Mouse (Mus musculus) monocyte, adult 2 months (primary cell): ENCODE measurements at regions not wholly inside any gene's neighbourhood (a gene's known extent, or its start where the extent isn't known, plus 50 kb on each side); places are given as distances from the start of the nearest gene placed in this dataset.

ENCODE experiments used
- DNase-seq, 2 experiments: peaks; one replicate each; pipeline ENCODE4 v3.0.0; 2022; ENCODE audit warnings: low spot score in 2 of 2, low read depth in 1 of 2

DNA sequence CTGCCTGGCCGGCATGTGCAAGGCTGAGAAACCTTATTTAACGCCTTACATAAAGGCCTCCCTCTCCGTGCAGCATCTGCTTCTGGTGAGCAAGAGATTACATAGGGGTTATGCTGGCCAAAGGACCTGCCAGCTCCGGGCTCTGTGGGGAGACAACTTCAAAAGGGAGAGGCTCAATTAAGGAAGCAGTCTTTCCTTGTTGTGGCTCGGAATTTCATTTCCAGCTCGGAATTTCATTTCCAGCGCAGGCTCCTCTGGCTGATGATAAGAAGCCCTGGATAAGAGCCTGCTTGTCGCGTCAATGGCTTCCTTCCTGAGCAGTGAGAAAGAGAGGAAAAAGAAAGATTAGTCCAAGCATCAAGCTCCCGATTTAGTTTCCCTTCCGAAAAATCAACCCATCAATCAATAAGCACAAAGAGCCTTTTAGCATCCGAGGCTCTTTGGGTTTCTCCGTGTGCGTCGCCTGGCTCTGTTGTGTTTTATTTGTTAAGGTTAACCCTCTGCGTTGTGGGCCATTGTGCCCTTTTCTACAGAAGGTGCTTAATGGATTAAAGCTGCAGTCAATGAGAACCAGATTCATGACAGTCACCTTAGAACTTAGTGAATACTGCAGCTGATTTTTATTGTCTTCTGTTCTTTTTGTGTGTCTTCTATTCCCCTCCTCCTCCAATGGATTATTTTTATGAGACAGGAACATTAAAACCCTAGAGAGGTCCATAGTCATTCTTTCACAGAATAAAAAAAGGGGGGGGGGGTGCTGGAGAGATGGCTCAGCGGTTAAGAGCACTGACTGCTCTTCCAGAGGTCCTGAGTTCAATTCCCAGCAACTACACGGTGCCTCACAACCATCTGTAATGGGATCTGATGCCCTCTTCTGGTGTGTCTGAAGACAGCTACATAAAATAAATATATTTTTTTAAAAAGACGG is 218.3 kb downstream of the Myo1b start:
- DNase-seq = no peak

DNA sequence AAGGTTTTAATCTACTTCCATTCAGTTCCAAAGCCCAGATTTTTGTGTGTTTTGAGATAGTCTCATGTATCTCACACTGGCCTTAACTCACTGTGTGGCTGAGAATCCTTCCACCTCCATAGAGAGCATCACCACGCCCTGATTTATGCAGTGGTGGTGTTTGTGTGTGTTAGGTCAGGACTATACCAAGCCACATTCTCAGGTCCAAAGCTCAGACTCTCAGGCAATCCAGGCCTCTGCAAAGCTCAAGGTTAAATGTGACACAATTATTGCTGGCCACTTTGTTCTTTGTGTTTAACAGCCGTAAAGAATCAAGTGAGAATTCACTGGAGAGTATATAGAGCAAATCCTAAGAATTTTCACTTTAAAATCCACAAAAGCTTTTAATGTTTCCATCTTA is 218.2 kb upstream of the Nabp1 start:
- no peak for DNase-seq

DNA sequence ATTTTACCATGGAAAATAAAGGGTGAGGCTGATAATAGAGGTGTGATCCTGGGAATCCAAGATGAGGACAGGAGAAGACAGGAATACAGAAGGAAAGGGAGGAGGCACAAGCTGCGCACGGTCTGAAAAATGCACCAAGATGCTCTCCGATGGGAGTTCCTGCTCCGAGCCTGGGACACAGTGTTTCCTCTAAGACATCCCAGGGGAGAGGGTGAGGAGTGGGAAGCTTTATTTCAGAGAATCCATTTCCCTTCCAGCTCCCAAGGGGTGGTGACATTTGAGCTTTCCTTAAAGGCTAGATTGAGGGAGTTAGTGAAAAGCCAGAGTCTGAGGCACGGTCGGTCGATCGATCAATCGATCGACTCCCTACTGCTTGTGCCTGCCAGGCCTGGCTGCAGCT is 212.7 kb upstream of the Nabp1 start:
- DNase-seq = no peak

DNA sequence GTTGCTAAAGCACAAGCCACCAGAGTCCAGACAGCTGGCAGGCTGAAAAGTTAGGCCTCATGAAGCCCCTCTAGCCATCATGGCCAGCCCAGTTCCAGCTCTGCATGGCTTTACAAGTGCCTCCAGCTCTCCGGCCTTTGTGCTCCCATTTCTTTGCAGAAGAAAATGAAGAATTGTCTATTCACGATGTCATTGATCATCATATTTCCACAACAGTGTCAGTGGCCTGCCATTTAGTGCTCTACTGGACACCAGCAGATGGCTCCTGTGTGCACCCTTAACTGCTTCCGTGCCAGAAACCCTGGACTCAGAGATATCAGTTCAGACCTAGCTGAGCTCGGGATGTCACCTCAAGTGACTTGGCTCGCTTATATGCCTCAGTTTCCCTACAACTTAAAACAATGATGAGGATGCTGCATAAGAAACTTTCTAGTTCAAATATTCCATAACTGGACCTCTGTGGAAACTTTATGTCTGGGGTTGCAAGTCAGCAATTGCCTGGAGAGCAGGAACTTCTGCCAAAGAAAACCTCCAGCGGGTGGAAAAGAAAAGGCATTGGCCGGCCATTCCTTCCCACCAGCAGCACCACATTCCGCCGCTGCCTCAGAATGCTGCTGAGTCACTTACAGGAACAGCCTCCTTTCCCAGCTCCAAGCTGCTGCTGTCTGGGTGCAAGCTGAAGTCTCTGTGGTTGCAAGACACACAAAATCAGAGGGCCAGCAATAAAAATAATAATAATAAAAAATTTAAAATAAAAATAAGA is 211.4 kb upstream of the Nabp1 start:
- no peak for DNase-seq

DNA sequence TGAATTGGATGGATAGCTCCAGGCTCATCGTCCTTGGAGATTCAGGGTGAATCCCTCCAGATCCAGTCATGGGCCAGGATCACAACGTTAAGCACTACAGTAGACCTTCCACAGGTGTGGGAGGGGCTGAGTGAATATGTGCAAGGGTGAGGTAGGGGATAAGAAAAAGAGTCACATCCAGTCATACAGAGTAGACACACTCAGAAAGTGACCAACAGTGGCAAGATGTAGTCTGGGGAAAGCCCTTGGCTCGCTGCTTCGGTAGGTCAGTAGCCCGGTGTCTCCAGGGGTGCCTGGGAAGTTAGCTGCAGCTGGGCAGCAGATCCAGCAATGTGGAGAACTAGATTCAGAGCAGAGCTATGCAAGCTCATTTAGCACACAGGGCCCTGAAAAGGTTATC is 210.7 kb upstream of the Nabp1 start:
- no peak for DNase-seq

DNA sequence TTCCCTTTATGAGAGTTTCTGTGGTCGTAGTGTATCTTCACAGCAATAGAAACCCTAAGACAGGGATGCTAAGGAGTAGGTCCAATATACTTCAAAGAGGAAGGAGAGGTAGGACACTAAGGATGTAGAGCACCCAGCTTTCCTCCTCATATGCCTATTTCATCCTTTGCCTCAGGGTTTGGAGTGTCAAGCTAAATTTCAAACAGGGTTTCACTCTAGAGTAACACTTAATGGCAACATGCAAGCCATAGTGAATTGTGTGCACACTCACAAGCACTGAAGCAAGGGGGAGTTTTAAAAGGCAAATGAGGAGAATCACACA is 210.0 kb upstream of the Nabp1 start:
- no peak for DNase-seq

DNA sequence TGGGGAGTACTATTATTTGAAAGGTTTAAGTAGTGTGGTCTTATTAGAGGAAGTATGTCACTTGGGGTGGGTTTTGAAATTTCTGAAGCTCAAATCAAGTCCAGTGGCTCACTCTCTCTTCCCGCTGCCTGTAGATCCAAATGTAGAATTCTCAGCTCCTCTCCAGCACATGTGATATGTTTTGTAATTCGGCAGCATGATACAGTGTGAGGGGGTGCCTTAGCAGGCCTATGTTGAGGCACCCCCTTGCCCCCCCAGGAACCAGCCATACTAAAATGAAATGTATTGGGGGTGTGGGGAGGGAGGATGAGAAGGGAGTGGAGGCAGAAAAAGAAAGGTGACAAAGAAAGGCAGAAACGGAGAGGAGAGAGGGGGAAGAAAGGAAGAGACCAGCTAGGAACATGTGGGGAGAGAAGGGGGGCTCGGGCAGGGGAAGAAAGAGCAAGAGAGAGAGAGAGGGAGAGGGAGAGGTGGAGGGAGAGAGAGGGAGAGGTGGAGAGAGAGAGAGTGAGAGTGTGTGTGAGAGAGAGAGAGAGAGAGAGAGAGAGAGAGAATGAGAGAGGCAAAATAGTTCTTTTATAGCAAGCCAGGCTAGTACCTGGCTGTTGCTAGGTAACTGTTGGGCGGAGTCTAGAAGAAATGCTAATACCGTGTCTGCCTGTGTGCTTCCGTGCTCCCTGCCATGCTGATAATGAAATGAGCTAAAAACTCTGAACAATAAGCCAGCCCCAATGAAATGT is 209.4 kb upstream of the Nabp1 start:
- DNase-seq = no peak

DNA sequence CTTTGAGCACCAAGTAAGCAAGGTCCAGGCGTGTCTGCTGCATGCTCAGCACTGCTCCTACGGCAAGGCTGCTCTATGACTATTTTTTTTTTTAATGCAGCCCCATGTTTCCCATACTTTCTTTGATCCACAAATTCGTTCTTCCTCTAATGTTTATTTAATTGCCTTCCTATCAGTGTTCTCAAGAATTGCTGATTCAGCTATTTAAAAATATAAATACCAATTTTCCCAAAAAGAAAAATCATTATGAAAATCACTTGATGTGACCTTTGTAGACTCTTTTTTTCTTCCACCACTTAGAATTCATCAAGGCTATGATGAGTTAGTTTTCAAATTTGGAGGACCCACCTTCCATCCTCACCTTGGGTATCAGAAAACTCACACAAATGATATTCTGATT is 208.5 kb upstream of the Nabp1 start:
- DNase-seq = no peak

DNA sequence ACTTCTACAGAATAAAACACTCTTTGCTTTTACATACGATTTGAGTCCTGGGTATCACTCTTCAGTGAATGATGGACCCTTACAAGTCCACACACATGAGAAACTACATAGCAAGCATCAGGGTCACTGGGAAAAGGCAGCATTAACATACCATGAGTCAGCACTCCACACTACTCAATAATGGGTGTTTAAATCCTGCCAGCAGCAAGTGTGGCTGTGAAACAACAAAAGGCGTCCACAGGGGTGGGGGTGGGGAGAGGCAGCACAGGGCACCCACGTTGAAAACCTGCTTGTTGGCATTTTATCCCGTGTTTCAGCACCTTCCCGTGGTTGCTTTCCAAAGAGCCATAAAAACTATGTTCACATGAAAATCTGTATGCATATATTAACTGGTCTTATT is 204.0 kb upstream of the Nabp1 start:
- no peak for DNase-seq

DNA sequence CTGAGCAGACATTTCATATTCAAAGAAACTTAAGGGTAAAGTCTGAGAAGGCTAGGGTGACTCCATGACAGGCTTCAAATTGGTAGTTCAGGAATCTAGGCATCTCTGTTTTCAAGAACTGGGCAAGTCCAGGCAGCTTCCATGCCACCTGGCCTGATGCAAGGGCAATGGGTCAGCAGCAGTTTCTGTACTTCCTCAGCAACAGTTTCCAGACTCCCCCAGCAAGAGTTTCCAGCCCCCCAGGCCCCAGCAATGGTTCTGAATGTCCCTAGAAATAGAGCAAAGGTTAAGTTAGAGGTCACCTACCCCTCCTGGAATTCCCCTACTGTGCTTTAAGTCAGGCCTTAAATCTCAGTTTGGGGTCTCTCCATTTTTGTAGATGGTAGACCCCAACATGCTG is 203.6 kb upstream of the Nabp1 start:
- DNase-seq = no peak

DNA sequence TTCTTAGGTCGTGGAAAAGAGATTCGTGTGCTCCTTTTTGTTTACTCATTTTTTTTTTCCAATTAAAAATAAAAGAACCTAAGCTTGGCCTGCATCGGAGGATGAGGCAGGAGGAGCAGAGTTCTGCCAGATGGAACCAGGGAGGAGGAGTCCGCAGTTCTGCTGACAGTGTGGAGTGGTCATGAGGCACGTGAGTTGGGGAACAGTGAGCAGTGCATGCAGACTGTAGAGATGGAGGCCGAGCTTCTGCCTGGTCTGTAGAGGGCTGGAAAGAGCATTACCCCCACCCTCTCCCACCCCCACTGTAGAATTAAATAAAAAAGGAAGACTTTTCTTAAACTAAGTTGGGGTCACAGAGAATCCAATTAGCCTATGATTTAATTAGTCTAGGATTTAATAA is 202.5 kb upstream of the Nabp1 start:
- no peak for DNase-seq

DNA sequence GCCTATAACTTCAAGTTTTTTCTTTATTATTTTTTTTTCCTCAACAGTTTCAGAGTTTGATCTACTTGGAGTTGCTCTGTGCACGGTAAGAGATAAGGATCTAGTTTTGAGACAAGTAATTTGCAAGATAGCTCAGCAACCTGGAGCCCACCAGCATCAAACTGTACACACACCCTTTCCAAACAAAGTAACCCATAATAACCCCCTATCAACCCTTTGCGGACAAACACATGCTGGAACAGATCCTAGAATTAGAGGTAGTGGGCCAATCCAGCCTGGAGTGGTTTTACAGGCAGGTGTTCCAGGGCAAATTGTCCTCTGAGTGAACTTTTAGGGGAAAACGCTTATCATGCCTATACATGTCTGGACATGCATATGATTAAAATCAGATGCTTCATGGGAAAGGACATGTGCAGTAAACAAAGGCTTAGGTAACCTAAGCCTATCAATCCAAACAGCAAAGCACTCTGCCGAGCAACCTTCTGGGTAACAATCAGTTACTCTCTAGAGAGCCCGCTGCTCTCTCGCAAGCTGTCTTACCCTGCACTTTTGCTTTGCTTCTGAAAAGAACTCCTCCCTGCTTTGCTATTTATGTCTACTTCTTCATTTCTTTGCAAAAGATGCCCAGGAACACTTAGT is 200.2 kb upstream of the Nabp1 start:
- DNase-seq = no peak

DNA sequence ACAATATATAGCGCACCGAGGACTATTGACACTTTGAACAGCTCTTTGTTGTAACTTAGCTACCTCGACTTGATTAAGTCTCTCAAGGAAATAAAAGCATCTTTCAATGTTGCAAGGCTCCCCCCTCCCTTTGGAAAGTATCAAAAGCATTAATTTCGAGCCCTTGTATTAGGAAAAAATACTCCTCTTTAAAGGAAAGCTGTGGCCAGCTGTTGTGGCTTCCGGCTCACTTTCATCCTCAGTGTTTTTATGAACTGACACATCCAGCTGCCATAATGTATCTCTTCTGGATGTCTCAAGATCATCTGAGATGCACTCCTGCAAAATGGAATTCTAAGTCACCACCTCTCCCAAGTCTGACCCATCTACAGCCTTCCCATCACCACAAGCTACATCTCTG is 199.6 kb upstream of the Nabp1 start:
- no peak for DNase-seq

DNA sequence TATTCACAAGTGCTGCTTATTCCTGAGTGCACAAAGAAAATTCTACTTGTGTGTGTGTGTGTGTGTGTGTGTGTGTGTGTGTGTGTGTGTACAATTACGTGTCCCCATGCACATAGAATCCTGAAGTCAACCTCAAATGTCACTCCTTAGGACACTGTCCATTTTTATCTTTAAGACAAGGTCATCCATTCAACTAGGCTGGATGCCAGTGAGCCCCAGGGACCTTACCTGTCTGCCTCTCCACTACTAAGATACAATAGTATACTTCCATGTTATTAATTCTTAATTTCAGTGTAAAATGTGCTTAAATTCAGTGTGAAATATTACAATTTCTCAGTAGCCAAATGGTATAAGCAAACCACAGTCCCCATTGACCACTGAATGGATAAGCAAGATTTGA is 193.5 kb upstream of the Nabp1 start:
- DNase-seq = no peak

DNA sequence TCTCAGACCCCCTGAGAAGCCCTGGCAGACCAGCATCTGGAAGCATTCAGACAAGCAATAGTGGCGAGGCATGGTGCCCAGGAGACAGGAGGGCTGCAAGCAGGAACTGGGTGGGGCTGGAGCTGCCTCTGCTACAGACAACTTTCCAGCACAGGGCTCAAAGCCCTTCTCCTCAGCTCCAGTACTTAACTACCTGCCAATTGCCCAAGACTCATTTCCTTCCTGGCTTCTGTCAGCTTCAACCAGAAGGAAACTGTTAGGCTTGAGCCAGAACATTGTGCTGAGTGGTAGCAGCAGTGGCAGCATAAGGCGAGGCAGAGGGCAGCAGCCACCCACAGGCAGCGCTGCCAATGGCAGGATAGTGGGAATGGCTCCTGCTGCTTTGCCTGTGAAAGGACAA is 193.1 kb upstream of the Nabp1 start:
- no peak for DNase-seq

DNA sequence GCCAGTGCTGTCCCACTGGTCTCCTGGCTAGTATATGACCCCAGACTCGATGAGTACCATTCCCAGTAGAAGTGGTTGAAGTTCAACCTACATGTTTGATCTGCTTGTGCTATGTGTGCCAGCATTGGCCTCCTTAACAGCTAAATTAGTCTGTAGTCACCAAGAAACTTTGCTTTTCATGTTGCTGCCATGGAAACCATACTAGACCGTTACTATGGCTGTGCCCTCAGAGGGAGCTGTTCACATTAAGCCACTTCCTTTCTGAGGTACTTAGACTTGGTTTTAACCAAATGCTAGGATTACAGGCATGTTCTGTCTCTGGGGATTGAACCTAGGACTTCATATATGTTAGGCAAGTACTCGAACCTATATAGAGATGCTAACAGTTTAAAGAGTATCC is 191.8 kb upstream of the Nabp1 start:
- no peak for DNase-seq

DNA sequence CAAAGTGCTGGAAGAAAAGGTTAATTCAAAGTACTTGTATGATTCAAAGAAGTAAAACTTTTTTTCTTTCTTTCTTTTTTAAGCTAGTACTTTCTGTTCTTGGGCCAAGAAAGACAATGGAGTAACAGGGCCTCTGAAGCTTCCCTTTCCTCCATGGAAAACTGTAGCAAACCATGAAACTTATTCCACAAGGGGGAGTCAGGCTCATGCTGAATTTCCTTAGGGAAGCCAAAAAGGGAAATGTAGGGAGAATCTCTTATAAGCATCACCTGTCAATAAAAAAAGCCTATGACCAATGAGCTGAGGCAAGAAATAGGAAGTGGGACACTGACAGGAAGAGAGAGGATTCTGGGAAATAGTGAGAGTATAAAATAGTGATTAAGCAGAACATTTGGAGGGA is 190.7 kb upstream of the Nabp1 start:
- DNase-seq = no peak

DNA sequence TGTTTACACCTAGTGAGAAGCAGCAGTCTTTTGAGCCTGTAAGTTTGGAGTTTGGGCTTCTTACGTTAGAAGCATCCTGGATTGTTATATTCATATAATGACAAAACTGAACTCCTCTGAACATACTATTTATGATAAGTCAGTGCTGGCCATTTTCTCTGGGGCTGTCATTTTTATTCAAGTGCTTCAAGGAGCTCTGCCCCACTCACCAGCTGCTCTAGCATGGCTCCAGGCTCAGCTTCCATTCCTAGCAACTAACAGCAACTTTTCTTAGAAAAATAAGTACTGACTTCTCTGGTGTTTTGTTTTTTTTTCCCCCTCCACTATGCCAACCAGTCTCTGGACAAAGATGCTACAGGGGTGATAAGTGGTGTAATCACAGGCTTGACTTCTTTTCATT is 182.3 kb upstream of the Nabp1 start:
- DNase-seq = no peak

DNA sequence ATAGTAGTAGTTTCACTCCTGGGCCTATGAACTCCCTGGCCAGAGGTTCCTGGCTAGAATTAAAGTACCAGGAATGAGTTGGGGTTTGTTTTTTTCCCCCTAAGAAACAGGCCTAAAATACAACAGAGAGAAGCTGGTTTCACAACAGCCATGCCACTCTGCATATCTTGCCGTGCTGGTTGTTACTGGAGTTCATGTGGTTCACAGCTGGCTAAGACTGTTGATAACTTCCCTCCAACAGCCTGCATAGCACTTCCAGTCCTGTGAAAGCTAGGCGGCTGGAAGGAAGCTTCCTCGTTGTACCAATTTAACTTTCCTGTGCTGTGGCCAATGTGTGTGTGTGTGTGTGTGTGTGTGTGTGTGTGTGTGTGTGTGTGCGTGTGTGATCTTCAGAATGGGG is 179.0 kb upstream of the Nabp1 start:
- no peak for DNase-seq

DNA sequence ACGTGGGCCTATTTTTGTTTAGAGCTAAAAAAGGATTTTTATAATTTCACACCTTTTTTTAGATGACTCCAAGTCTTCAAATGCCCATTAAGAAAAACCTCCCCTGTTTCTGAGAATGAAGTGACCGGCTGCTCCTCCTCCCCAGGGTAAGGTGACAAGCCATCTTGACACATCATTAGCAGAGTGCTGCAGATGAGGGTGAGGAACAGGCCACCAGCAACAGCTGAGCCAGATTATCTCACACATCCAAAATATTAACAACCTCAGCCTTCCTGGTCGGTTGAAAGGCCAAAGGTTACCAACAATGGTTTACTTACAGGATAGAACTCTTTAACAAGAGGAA is 172.4 kb upstream of the Nabp1 start:
- no peak for DNase-seq

DNA sequence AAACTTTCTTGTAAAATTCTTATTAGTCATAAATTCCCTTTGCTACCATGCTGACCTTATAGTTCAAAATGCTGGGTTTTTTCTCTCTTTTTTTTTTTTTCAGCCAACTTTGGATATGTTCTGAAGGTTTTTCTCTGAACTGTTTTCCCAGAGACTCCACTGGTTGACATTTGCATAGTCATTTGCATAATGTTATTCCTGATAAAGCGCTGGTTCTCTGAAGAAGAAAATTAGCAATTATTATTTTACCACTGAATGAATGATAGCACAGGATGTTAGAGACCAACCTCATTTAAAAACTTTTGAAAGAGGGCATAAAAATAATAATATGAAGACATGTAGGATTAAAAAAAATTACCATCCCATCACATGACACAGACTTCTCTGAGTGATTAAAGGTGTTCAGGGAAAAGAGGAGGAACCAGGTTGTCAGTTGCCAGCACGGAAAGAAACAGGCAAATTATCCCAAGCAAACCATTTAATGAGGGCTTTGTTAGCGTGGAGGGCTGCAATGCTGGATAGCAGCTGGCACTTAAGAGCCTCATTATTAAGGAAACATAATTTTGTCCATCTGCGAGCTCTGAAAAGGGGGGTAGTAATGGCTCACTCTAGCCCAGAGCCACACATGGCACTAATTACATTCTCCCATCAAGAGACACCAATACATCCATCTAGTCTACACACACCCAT is 171.9 kb upstream of the Nabp1 start:
- DNase-seq = no peak
